Mouse (Mus musculus): ENCODE data around the gene Tmem159. TPM values are rescaled to one million over a fixed set of nuclear protein-coding genes. Genes with fewer than 3 reads are reported as not detected.

Gene Tmem159
- total and polyA plus RNA-seq, 3 experiments = not detected

DNA sequence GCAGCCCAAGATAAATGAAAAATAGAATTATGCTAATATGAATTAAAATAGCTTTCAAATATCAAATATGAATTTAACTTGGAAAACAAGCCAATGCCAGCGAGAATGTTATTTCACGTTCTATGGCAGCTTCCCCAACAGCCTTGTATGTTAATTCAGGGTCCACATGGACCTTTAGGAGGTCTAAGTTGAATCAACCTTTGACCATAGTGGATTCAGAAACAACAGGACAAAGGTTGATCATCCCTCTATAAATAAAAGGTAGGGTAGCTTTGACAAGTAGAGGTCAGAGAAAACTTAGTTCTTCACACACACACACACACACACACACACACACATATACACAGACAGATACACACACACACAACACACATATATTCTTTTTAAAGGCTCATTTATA is 48.7 kb downstream of the Tmem159 start:
- no peaks in the 10 kb centered on the region for H3K36me3 ChIP-seq (ENCODE audit: control insufficient read depth in 1 of 2, insufficient read depth in 2 of 2, low read length in 2 of 2)
- H3K9ac ChIP-seq (ENCODE audit: control insufficient read depth, low read depth, low read length, poor library complexity, severe bottlenecking) = no peak overlapping the region
- no peaks in the 10 kb centered on the region for H3K79me2 ChIP-seq (ENCODE audit: control insufficient read depth, insufficient read depth, low read length, poor library complexity)
- H3K9me3 ChIP-seq (replicated peaks; ENCODE audit: insufficient read depth, low read length) = no peaks in the 10 kb centered on the region
- H3K27me3 ChIP-seq (ENCODE audit: control insufficient read depth in 1 of 2, insufficient read depth in 2 of 2, low read length in 2 of 2) = no peaks in the 10 kb centered on the region; a peak in 1 of 4 replicates
- H3K4me3 ChIP-seq (ENCODE audit: control insufficient read depth in 1 of 2, insufficient read depth in 1 of 2, low read depth in 2 of 2, low read length in 2 of 2) = no peak overlapping the region
- no peak for DNase-seq (ENCODE audit: low read depth, low spot score)
- no peaks in the 10 kb centered on the region for H3K4me1 ChIP-seq (ENCODE audit: control insufficient read depth in 1 of 2, insufficient read depth in 2 of 2, low read length in 2 of 2)
- no peak for TF ChIP-seq ELF1 (IDR thresholded peaks at IDR 0.05; ENCODE audit: low read depth, low read length)
- TF ChIP-seq GABPA (IDR thresholded peaks at IDR 0.05; ENCODE audit: low read depth, low read length) = no peak
- TF ChIP-seq POLR2A (IDR thresholded peaks at IDR 0.05; ENCODE audit: control insufficient read depth in 1 of 2, insufficient read depth in 1 of 2, low read depth in 1 of 2, low read length in 2 of 2, poor library complexity in 1 of 2) = no peak
- TF ChIP-seq NRF1 (IDR thresholded peaks at IDR 0.05; ENCODE audit: insufficient read depth, low read depth, low read length, poor library complexity, severe bottlenecking) = no peak
- TF ChIP-seq CHD2 (IDR thresholded peaks at IDR 0.05; ENCODE audit: low read length) = no peak
- TF ChIP-seq UBTF (IDR thresholded peaks at IDR 0.05; ENCODE audit: borderline replicate concordance, insufficient read depth, low read depth, low read length) = no peak
- no peak for TF ChIP-seq GATA1 (IDR thresholded peaks at IDR 0.05; ENCODE audit: low read depth, low read length)
- no peak for TF ChIP-seq HCFC1 (IDR thresholded peaks at IDR 0.05; ENCODE audit: low read depth, low read length)
- TF ChIP-seq SIN3A (IDR thresholded peaks at IDR 0.05; ENCODE audit: low read length) = no peak
- TF ChIP-seq E2F4 (IDR thresholded peaks at IDR 0.05; ENCODE audit: borderline replicate concordance, low read depth, low read length) = no peak
- TF ChIP-seq SMC3 (IDR thresholded peaks at IDR 0.05; ENCODE audit: low read depth, low read length) = no peak
- no peak for TF ChIP-seq POLR2AphosphoS2 (IDR thresholded peaks at IDR 0.05; ENCODE audit: low read length)
- TF ChIP-seq TBP (IDR thresholded peaks at IDR 0.05; ENCODE audit: low read depth, low read length) = no peak
- no peak for TF ChIP-seq MYC (IDR thresholded peaks at IDR 0.05; ENCODE audit: low read depth, low read length)
- no peak overlapping the region for H3K27ac ChIP-seq (ENCODE audit: control insufficient read depth, low read depth, low read length)

DNA sequence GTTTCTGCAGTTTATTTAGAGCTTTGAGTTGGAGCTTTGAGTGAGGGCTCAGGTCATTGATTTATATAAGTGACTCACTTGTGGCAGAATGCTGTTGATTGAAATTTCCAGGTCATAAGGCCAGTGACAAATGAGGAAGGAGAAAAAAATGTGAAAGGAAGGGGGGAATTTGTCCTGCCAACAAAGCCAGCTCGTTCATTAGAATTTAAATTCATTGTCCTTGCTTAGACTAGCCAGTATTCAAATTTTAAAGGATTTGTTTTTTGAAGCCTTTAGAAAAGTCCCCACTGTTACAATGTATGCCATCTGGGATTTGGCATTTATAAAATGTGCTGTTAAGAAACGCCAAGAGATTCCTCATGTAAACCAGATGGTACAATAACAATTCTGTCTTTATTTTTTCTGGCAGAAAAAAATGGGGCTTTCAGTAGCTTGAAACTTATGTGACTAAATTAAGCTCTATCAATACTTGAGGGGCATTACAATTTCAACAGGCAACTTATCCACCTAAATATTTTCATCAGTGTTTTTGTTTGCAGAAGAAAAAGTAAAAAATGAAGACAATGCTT is 54.8 kb downstream of the Tmem159 start:
- H3K36me3 ChIP-seq (ENCODE audit: control insufficient read depth in 1 of 2, insufficient read depth in 2 of 2, low read length in 2 of 2) = no peaks in the 10 kb centered on the region
- TF ChIP-seq ZC3H11A (IDR thresholded peaks at IDR 0.05; ENCODE audit: low read depth, low read length) (no peak), SMC3 (IDR thresholded peaks at IDR 0.05; ENCODE audit: low read depth, low read length) (no peak), UBTF (IDR thresholded peaks at IDR 0.05; ENCODE audit: borderline replicate concordance, insufficient read depth, low read depth, low read length) (no peak), MEF2A (IDR thresholded peaks at IDR 0.05; ENCODE audit: extremely low read depth, insufficient replicate concordance, low read depth, low read length, poor library complexity, severe bottlenecking) (no peak), TBP (IDR thresholded peaks at IDR 0.05; ENCODE audit: low read depth, low read length) (no peak), POLR2A (IDR thresholded peaks at IDR 0.05; ENCODE audit: control insufficient read depth in 1 of 2, insufficient read depth in 1 of 2, low read depth in 1 of 2, low read length in 2 of 2, poor library complexity in 1 of 2) (no peak), CTCF (IDR thresholded peaks at IDR 0.05 in 2 of 3, conservative IDR thresholded peaks at IDR 0.05 in 1 of 3; ENCODE audit: control insufficient read depth in 1 of 3, insufficient read depth in 1 of 3, low read depth in 2 of 3, low read length in 3 of 3, poor library complexity in 1 of 3, severe bottlenecking in 1 of 3) (no peak), ZNF384 (IDR thresholded peaks at IDR 0.05; ENCODE audit: low read depth, low read length) (no peak), CHD2 (IDR thresholded peaks at IDR 0.05; ENCODE audit: low read length) (no peak), POLR2AphosphoS5 (IDR thresholded peaks at IDR 0.05; ENCODE audit: borderline replicate concordance, low read depth, low read length) (no peak), CHD1 (IDR thresholded peaks at IDR 0.05; ENCODE audit: low read depth, low read length) (no peak), JUND (IDR thresholded peaks at IDR 0.05; ENCODE audit: low read depth, low read length) (no peak)
- no peaks in the 10 kb centered on the region for H3K27me3 ChIP-seq (ENCODE audit: control insufficient read depth in 1 of 2, insufficient read depth in 2 of 2, low read length in 2 of 2)
- H3K27ac ChIP-seq (ENCODE audit: control insufficient read depth, low read depth, low read length) = no peak overlapping the region
- no peaks in the 10 kb centered on the region for H3K9me3 ChIP-seq (replicated peaks; ENCODE audit: insufficient read depth, low read length)
- no peak for DNase-seq (ENCODE audit: low read depth, low spot score)
- no peaks in the 10 kb centered on the region for H3K4me1 ChIP-seq (ENCODE audit: control insufficient read depth in 1 of 2, insufficient read depth in 2 of 2, low read length in 2 of 2)
- H3K4me3 ChIP-seq (ENCODE audit: control insufficient read depth in 1 of 2, insufficient read depth in 1 of 2, low read depth in 2 of 2, low read length in 2 of 2) = no peak overlapping the region
- H3K9ac ChIP-seq (ENCODE audit: control insufficient read depth, low read depth, low read length, poor library complexity, severe bottlenecking) = no peak overlapping the region
- no peaks in the 10 kb centered on the region for H3K79me2 ChIP-seq (ENCODE audit: control insufficient read depth, insufficient read depth, low read length, poor library complexity)
